Comparison of ENCODE assay signal across 11 mouse cellular contexts in genomic region chr16:72029273-72029672, GRCm38 (mm10).
DNase-seq lines count a peak whose midpoint lies in the region; ATAC-seq lines count a peak whose summit lies in the region.
"Had no signal": no experiment of that assay in that cellular context is flagged by ENCODE, and none has a peak within 500 bp of the region (broad histone marks: within the 10 kb centered on the region; RNA-seq: fewer than 3 reads in every experiment).

No protein-coding gene starts in this region.

- DNase-seq in kidney, adult 8-10 months = no peak
- DNase-seq in embryo, embryonic 10.5 days (ENCODE audit: low spot score) = peak; percentile 29
- DNase-seq in left cerebral cortex, postnatal 14 days (ENCODE audit: low spot score in 2 of 2) = no peak
- no peak for DNase-seq in spleen, postnatal 10 days (ENCODE audit: low spot score in 2 of 2)
- DNase-seq in testis, postnatal 10 days (ENCODE audit: low spot score) = no peak
- DNase-seq: gastrocnemius, adult 2 months had no signal

- H3K4me1 ChIP-seq in kidney, embryonic 15.5 days = peaks cover 16% of the 10 kb centered on the region
- peaks cover 15% of the 10 kb centered on the region; the same call in 1 of the 2 replicates for H3K4me1 ChIP-seq in hindbrain, embryonic 12.5 days
- H3K4me1 ChIP-seq in midbrain, embryonic 15.5 days = peaks cover 4% of the 10 kb centered on the region; the same call in 1 of the 2 replicates
- H3K4me1 ChIP-seq: liver, embryonic 15.5 days had no signal

- no peak overlapping the region for H3K27ac ChIP-seq in kidney, embryonic 15.5 days
- H3K27ac ChIP-seq in hindbrain, embryonic 12.5 days = peak overlapping the region; percentile 85
- H3K27ac ChIP-seq in midbrain, embryonic 15.5 days = peak overlapping the region; percentile 88
- H3K27ac ChIP-seq: gastrocnemius, adult 2 months; liver, embryonic 15.5 days had no signal

- H3K4me2 ChIP-seq in kidney, embryonic 15.5 days = peak overlapping the region; percentile 84
- peak overlapping the region; percentile 78 for H3K4me2 ChIP-seq in hindbrain, embryonic 12.5 days (replicated peaks)
- peak overlapping the region; percentile 82 for H3K4me2 ChIP-seq in midbrain, embryonic 15.5 days
- H3K4me2 ChIP-seq: liver, embryonic 15.5 days had no signal

- no peaks in the 10 kb centered on the region for H3K9me3 ChIP-seq in kidney, embryonic 15.5 days (replicated peaks)
- no peaks in the 10 kb centered on the region for H3K9me3 ChIP-seq in hindbrain, embryonic 12.5 days (replicated peaks)
- H3K9me3 ChIP-seq in midbrain, embryonic 15.5 days = no peaks in the 10 kb centered on the region
- H3K9me3 ChIP-seq: liver, embryonic 15.5 days had no signal

- WGBS in kidney, embryonic 15.5 days = 3% methylated on average over 4 of the region's 4 CpGs
- 3% methylated on average over 4 of the region's 4 CpGs for WGBS in hindbrain, embryonic 12.5 days
- under 1% methylated on average over 4 of the region's 4 CpGs for WGBS in midbrain, embryonic 15.5 days

- no peak; the same call in 1 of the 2 replicates for ATAC-seq in kidney, embryonic 15.5 days (replicated peaks; ENCODE audit: low FRiP score)
- ATAC-seq in hindbrain, embryonic 12.5 days (ENCODE audit: low FRiP score) = no peak
- peak; percentile 70 for ATAC-seq in midbrain, embryonic 15.5 days (replicated peaks)

- H3K9ac ChIP-seq in kidney, embryonic 15.5 days = no peak overlapping the region
- H3K9ac ChIP-seq in hindbrain, embryonic 12.5 days = peak overlapping the region; percentile 72
- peak overlapping the region; percentile 72 for H3K9ac ChIP-seq in midbrain, embryonic 15.5 days
- H3K9ac ChIP-seq: liver, embryonic 15.5 days had no signal

- H3K36me3 ChIP-seq in kidney, embryonic 15.5 days = no peaks in the 10 kb centered on the region
- H3K36me3 ChIP-seq in hindbrain, embryonic 12.5 days = no peaks in the 10 kb centered on the region
- no peaks in the 10 kb centered on the region for H3K36me3 ChIP-seq in midbrain, embryonic 15.5 days (replicated peaks)
- H3K36me3 ChIP-seq: G1E; liver, embryonic 15.5 days had no signal

- intact Hi-C loops in left cerebral cortex, postnatal 14 days (cut with DNase I) = no loop called here

- H3K4me3 ChIP-seq in kidney, embryonic 15.5 days (replicated peaks) = peak overlapping the region; percentile 47
- H3K4me3 ChIP-seq in hindbrain, embryonic 12.5 days = peak overlapping the region; percentile 53
- peak overlapping the region; percentile 69 for H3K4me3 ChIP-seq in midbrain, embryonic 15.5 days
- H3K4me3 ChIP-seq: liver, embryonic 15.5 days had no signal

- peaks cover 17% of the 10 kb centered on the region for H3K27me3 ChIP-seq in kidney, embryonic 15.5 days
- no peaks in the 10 kb centered on the region for H3K27me3 ChIP-seq in hindbrain, embryonic 12.5 days
- H3K27me3 ChIP-seq in midbrain, embryonic 15.5 days (replicated peaks) = no peaks in the 10 kb centered on the region
